Mouse (Mus musculus) spleen, adult 2 months (tissue): ENCODE results near the gene Paxip1. TPM values are rescaled to one million over a fixed set of nuclear protein-coding genes. Genes with fewer than 3 reads are reported as not detected.

Experiments
- DNase-seq, 2 experiments: peaks; one replicate each; pipeline versions ENCODE4 v3.0.0 to v3.0.0-alpha.2; 2012 to 2021; ENCODE audit warnings: low spot score in 2 of 2, low read depth in 1 of 2
- H3K27ac ChIP-seq: fragments of 200-500 bp; 2 replicates; pipeline ENCODE4 v1.5.1; 2012; ENCODE audit warnings: low read length, inconsistent platforms; ENCODE audit not compliant: insufficient read depth
- H3K27me3 ChIP-seq: fragments of 200-500 bp; 2 replicates; pipeline ENCODE4 v1.6.1; 2012; ENCODE audit warnings: mild to moderate bottlenecking, moderate library complexity, low read length, inconsistent platforms; ENCODE audit not compliant: control insufficient read depth, insufficient read depth
- H3K36me3 ChIP-seq: fragments of 200-500 bp; 2 replicates; pipeline ENCODE4 v1.6.1; 2012; ENCODE audit warnings: mild to moderate bottlenecking, low read length, inconsistent platforms; ENCODE audit not compliant: control insufficient read depth, insufficient read depth
- H3K4me1 ChIP-seq: fragments of 200-500 bp; 2 replicates; pipeline ENCODE4 v1.6.1; 2011; ENCODE audit warnings: inconsistent platforms; ENCODE audit not compliant: control insufficient read depth, insufficient read depth, insufficient read length
- H3K4me3 ChIP-seq: fragments of 200-500 bp; 2 replicates; pipeline ENCODE4 v1.5.1; 2011; ENCODE audit warnings: mild to moderate bottlenecking, inconsistent platforms; ENCODE audit not compliant: insufficient read depth, insufficient read length; ENCODE audit errors: extremely low read depth
- CTCF ChIP-seq: fragments of 200-500 bp; IDR thresholded peaks from 2 replicates; pipeline ENCODE4 v1.5.1; 2011; ENCODE audit warnings: mild to moderate bottlenecking, inconsistent platforms; ENCODE audit not compliant: insufficient read depth, insufficient read length, insufficient replicate concordance; ENCODE audit errors: extremely low read depth
- POLR2A ChIP-seq: fragments of 200-500 bp; IDR thresholded peaks from 2 replicates; pipeline ENCODE4 v1.6.1; 2011; ENCODE audit warnings: low read depth, low read length, inconsistent platforms
- WGBS: fragments of 180-500 bp; shearing (Covaris S2); methylation state at CpG from one replicate; pipeline ENCODE4 v1.1.7; 2018; 5-methylcytosine and 5-hydroxymethylcytosine counted together
- polyA plus RNA-seq: library from polyadenylated mRNA; depleted of rRNA; stranded (reverse); fragments of >200 nt; gene quantifications from 2 replicates; pipeline ENCODE4 v1.2.3, GENCODE M21; 2012; rRNA removed

The Paxip1 gene
- 21.1 and 23.7 TPM in 2 replicates for polyA plus RNA-seq

DNA sequence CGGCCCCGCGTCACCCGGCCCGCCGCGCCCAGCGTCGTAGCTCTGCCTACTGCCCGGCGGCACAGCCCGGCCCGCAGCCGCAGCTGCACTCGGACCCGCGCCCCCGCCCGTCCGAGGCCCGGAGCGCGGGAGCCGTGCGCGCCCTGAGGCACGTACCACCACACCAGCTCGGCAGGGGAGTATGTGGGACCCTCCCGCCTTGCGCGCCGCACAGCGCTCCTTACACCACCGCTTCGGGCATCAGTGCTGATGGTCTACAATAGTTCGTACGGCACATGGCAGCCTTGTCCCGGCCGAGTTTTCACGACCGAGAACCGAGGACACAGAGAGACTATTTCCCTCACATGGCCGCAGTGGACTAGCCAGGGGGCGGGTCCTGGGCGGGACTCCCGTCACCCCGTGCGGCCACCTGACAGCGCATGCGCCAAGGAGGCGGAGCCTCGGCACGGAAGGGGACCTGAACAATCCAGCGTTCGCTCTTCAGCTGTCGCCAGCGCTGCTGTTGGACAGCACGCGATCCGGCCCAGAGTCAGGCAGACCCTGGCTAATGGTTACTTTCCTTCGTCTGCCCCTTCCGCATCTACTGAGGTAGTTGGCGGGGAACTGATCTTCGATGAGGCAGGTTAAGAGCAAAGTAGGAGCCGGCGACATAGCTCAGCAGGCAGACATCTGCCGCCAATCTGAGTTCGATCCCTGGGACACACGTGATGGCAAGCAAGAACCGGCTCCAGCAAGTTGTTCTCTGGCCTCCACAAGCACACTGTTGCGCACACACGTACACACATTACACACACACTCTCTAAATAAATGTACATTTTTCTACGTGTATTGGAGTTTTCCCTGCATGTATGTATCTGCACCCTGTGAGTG is at the start of gene Paxip1:
Gene Paxip1 (minus strand): TSS at position 389 of the 870 bp plus-strand sequence.
- under 1% methylated on average over 67 of the region's 73 CpGs for WGBS
- TF ChIP-seq POLR2A (peak; percentile 99), CTCF (no peak)

DNA sequence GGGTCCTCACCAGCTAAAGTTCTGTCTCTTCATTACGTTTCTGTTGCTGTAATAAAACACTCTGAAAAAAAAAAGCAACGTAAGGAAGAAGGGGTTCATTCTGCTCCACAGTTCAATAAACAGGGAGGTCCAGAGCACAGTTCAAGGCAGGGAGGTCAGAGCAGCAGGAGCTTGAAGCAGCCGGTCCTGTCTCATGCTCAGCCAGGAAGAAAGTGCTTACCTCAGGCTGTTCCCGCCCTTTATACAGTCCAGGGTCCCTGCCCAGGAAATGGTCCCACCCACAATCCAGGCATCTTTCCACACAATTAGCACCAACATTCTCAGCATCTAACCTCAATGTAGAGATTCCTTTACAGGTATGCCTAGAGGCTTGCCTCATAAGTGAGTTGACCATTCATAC is 46.6 kb upstream of the Paxip1 start:
- H3K27me3 ChIP-seq = no peaks in the 10 kb centered on the region
- TF ChIP-seq POLR2A (no peak), CTCF (no peak)
- WGBS = 41% methylated on average over 4 of the region's 4 CpGs
- no peak for DNase-seq
- H3K27ac ChIP-seq = no peak overlapping the region
- no peaks in the 10 kb centered on the region for H3K36me3 ChIP-seq
- H3K4me1 ChIP-seq = no peaks in the 10 kb centered on the region
- no peak overlapping the region for H3K4me3 ChIP-seq

More for the DNA sequence above, at the start of gene Paxip1:
- H3K4me3 ChIP-seq = peak within 1 kb of the TSS; percentile 90
- peaks cover 5% of the 10 kb centered on the region for H3K4me1 ChIP-seq
- H3K27me3 ChIP-seq = no peaks in the 10 kb centered on the region
- DNase-seq = peak; percentile 92 to 93
- H3K27ac ChIP-seq = peak within 1 kb of the TSS; percentile 95
- peaks cover 4% of the 10 kb centered on the region for H3K36me3 ChIP-seq

DNA sequence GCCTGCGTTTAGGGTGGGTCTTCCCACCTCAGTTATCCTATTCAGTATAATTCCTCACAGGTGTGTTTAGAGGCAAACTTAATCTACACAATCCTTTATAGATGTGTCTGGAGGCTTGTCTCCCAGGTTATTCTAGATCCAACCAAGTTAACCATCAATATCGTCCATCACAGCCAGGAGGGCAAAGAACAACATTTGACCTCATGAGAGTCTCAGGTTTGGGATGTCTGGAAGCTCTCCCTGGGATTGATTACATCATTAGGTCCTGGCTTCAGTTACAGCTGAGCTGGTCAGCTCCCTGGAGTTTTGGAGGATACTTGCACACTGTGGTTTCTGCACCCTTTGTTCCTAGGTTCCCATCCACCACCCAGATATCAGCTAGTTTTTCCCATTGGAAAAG is 43.6 kb upstream of the Paxip1 start:
- Histone ChIP-seq H3K27ac (no peak overlapping the region), H3K4me1 (no peaks in the 10 kb centered on the region), H3K27me3 (no peaks in the 10 kb centered on the region), H3K4me3 (no peak overlapping the region), H3K36me3 (no peaks in the 10 kb centered on the region)
- TF ChIP-seq CTCF (no peak), POLR2A (no peak)
- 86% methylated on average over 2 of the region's 2 CpGs for WGBS
- no peak for DNase-seq

DNA sequence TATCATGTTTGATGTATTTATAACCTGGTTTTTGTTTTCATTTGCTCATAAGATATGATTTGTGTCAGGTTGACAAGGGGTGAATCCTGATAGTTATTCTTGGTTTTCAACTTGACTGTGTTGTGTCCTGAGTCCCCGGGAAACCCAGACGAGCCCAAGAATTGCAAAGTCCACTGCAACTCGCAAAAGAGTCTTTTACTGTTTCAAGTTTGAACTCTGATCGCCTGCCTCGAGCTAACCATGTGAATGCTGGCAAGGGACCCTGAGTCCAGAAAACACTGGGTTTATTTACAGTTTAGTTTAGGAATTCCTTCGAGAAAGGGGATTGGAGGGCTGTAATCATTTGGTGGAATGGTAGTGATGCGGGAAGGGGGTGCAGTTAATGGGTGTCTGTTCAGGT is 36.5 kb upstream of the Paxip1 start:
- Histone ChIP-seq H3K36me3 (no peaks in the 10 kb centered on the region), H3K27ac (no peak overlapping the region), H3K27me3 (no peaks in the 10 kb centered on the region), H3K4me1 (no peaks in the 10 kb centered on the region), H3K4me3 (no peak overlapping the region)
- 57% methylated on average over 7 of the region's 7 CpGs for WGBS
- TF ChIP-seq CTCF = no peak
- no peak for TF ChIP-seq POLR2A
- DNase-seq = no peak

DNA sequence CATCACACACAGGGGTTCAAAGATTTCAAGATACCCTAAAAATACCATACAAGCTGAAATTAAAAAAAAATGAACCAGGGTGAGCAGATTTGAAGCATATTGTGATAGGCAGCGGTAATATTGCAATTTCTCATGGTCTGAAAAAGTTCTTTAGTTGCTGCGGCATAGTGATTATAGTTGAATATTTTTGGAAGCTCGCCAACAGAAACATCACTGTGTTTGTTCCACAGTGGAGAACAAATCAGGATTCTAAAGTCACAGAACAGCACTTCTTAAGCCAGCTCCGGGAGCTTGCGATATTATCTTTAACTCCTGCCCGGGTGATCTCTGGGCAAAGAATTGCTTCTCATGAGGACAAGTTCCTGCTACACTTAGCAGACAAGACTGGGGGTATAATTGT is 29.7 kb upstream of the Paxip1 start:
- no peak overlapping the region for H3K27ac ChIP-seq
- H3K36me3 ChIP-seq = no peaks in the 10 kb centered on the region
- no peak overlapping the region for H3K4me3 ChIP-seq
- H3K4me1 ChIP-seq = no peaks in the 10 kb centered on the region
- 82% methylated on average over 6 of the region's 6 CpGs for WGBS
- TF ChIP-seq POLR2A = no peak
- TF ChIP-seq CTCF = no peak
- DNase-seq = no peak
- H3K27me3 ChIP-seq = no peaks in the 10 kb centered on the region

DNA sequence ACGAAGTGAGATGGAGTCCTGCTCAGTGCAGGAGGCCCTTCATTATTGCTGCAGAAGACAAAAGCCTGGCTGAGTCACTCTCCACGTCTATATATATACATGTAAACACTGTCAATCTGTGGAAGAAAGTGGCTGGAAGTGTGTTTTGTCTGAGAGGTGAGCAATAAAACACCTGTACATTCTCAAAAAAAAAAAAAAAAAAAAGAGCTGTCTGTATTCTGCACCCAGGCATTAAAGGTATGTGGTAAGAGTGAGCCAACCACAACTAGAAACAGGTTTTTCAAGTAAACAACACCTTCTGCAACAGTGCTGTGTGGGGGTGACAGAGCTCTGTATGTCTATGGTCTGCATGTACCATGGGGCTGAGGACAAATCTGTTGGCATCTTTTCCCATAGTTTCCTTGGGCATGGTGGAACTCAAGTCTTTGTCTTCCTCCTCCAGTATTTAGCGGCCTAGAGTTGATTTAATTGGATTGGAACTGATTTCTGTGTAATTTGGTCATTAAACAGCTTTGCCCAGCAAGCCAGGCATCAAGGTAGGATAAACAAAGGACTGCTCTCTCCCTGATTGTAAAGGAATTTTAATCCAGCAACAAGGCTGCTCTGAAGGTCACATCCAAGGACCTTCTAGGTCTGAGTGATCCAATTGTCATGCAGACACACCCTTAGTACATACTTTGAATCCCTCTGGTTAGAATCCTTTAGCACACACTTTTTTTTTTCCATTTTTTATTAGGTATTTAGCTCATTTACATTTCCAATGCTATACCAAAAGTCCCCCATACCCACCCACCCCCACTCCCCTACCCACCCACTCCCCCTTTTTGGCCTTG is 27.6 kb upstream of the Paxip1 start:
- WGBS = 62% methylated on average over 3 of the region's 3 CpGs
- Histone ChIP-seq H3K4me3 (no peak overlapping the region), H3K27ac (no peak overlapping the region), H3K27me3 (no peaks in the 10 kb centered on the region), H3K4me1 (no peaks in the 10 kb centered on the region), H3K36me3 (no peaks in the 10 kb centered on the region)
- TF ChIP-seq CTCF = no peak
- no peak for TF ChIP-seq POLR2A
- DNase-seq = no peak
